Comparison of ENCODE assay signal across 9 mouse cellular contexts in genomic region chr11:79591591-79591975, GRCm38 (mm10). TPM values are rescaled to one million over a fixed set of nuclear protein-coding genes. Genes with fewer than 3 reads are reported as not detected.
DNase-seq lines count a peak whose midpoint lies in the region; ATAC-seq lines count a peak whose summit lies in the region.
"Had no signal": no experiment of that assay in that cellular context is flagged by ENCODE, and none has a peak within 500 bp of the region (broad histone marks: within the 10 kb centered on the region; RNA-seq: fewer than 3 reads in every experiment).

No protein-coding gene starts in this region.

- peaks cover 56% of the 10 kb centered on the region for H3K27me3 ChIP-seq in kidney, embryonic 15.5 days
- peaks cover 35% of the 10 kb centered on the region for H3K27me3 ChIP-seq in embryonic facial prominence, embryonic 14.5 days (replicated peaks; ENCODE audit: control insufficient read depth, insufficient read depth, low read length)
- peaks cover 64% of the 10 kb centered on the region for H3K27me3 ChIP-seq in limb, embryonic 10.5 days (ENCODE audit: low read depth, poor library complexity, severe bottlenecking)

- no peak overlapping the region for H3K27ac ChIP-seq in kidney, embryonic 15.5 days
- H3K27ac ChIP-seq in embryonic facial prominence, embryonic 14.5 days (replicated peaks; ENCODE audit: low read depth, low read length): no peak overlapping the region
- H3K27ac ChIP-seq in limb, embryonic 10.5 days: peak overlapping the region; percentile 80

- peaks cover 15% of the 10 kb centered on the region for H3K4me1 ChIP-seq in kidney, embryonic 15.5 days
- H3K4me1 ChIP-seq in embryonic facial prominence, embryonic 14.5 days (ENCODE audit: control insufficient read depth, insufficient read depth, low read length): peaks cover 6% of the 10 kb centered on the region; the same call in 1 of the 2 replicates
- peaks cover 21% of the 10 kb centered on the region for H3K4me1 ChIP-seq in limb, embryonic 10.5 days

- peak overlapping the region; percentile 62 for H3K4me3 ChIP-seq in kidney, embryonic 15.5 days (replicated peaks)
- peak overlapping the region; percentile 59 for H3K4me3 ChIP-seq in embryonic facial prominence, embryonic 14.5 days (ENCODE audit: low read depth, low read length)
- peak overlapping the region; percentile 67 for H3K4me3 ChIP-seq in limb, embryonic 10.5 days

- no peaks in the 10 kb centered on the region for H3K36me3 ChIP-seq in kidney, embryonic 15.5 days
- H3K36me3 ChIP-seq in embryonic facial prominence, embryonic 14.5 days (ENCODE audit: control insufficient read depth, insufficient read depth, low read length): no peaks in the 10 kb centered on the region
- H3K36me3 ChIP-seq in limb, embryonic 10.5 days: no peaks in the 10 kb centered on the region

- H3K4me2 ChIP-seq in kidney, embryonic 15.5 days: peak overlapping the region; percentile 97
- H3K4me2 ChIP-seq in embryonic facial prominence, embryonic 14.5 days (ENCODE audit: low read depth, low read length): peak overlapping the region; percentile 90

- 34% methylated on average over 5 of the region's 5 CpGs for WGBS in kidney, embryonic 15.5 days
- WGBS in embryonic facial prominence, embryonic 14.5 days: 28% methylated on average over 5 of the region's 5 CpGs
- WGBS in limb, embryonic 10.5 days: 32% methylated on average over 5 of the region's 5 CpGs

- H3K9me3 ChIP-seq in kidney, embryonic 15.5 days (replicated peaks): no peaks in the 10 kb centered on the region
- no peaks in the 10 kb centered on the region for H3K9me3 ChIP-seq in embryonic facial prominence, embryonic 14.5 days (ENCODE audit: control insufficient read depth, low read length)
- no peaks in the 10 kb centered on the region for H3K9me3 ChIP-seq in limb, embryonic 10.5 days (replicated peaks)

- H3K9ac ChIP-seq in kidney, embryonic 15.5 days: peak overlapping the region; percentile 51; the same call in 1 of the 2 replicates
- peak overlapping the region; percentile 69 for H3K9ac ChIP-seq in embryonic facial prominence, embryonic 14.5 days (ENCODE audit: low read depth, low read length)

- peak; percentile 26; the same call in 1 of the 2 replicates for ATAC-seq in kidney, embryonic 15.5 days (replicated peaks; ENCODE audit: low FRiP score)
- ATAC-seq in embryonic facial prominence, embryonic 14.5 days (ENCODE audit: low read depth): no peak
- 0 out of 2 replicates have a peak, but pooled peaks have one; percentile 3 for ATAC-seq in neutrophil, adult 5-6 weeks (ENCODE audit: extremely low read depth, insufficient number of reproducible peaks, low FRiP score, poor library complexity, severe bottlenecking)
- ATAC-seq: Patski had no signal

- DNase-seq in kidney, adult 8-10 months: no peak
- DNase-seq in brain, adult 2 months (ENCODE audit: low read depth, low spot score): peak; percentile 79
- DNase-seq in embryonic facial prominence, embryonic 14.5 days (ENCODE audit: low spot score): no peak
- DNase-seq in limb, embryonic 10.5 days (ENCODE audit: low spot score): peak; percentile 48
- DNase-seq in spleen, adult 12 weeks (ENCODE audit: low spot score): no peak
- DNase-seq in urinary bladder, postnatal 25 days (ENCODE audit: low spot score): no peak

RNA-seq across cellular contexts. Expression of gene Rab11fip4, which starts 0.6 kb away (rescaled TPM):
- polyA plus RNA-seq in kidney, embryonic 15.5 days (2015; fragmentation: Nextera tagmentation; extraction: Ambion mirVana): 9.6 and 9.7 TPM in 2 replicates
- polyA plus RNA-seq in embryonic facial prominence, embryonic 14.5 days (2014; fragmentation: Nextera tagmentation; extraction: Ambion mirVana): 4.7 and 5.4 TPM in 2 replicates
- 9.5 and 13.4 TPM in 2 replicates for polyA plus RNA-seq in limb, embryonic 10.5 days (2016; fragmentation: Nextera tagmentation; extraction: Ambion mirVana)
- total RNA-seq in neutrophil, adult 5-6 weeks (2017): 59.1 and 72.3 TPM in 2 replicates

Comparison
In these comparisons a context has a peak if more than half of its experiments do, and no peak if none do; other contexts are left out.
1. DNase-seq: peak in brain, adult 2 months (single experiment) and limb, embryonic 10.5 days (single experiment); none in kidney, adult 8-10 months (0 of 2), embryonic facial prominence, embryonic 14.5 days (single experiment), spleen, adult 12 weeks (single experiment) and urinary bladder, postnatal 25 days (single experiment).
2. Peak in every context shown above with its lines, with median percentiles within 50 percentile points of each other: H3K4me3 ChIP-seq.